Mouse (Mus musculus) ES-Bruce4 (cell line): ENCODE data around the gene Sh2b3. TPM values are rescaled to one million over a fixed set of nuclear protein-coding genes. Genes with fewer than 3 reads are reported as not detected.

Source experiments
- H3K27ac ChIP-seq: 2 replicates; pipeline ENCODE4 v1.5.1; 2012; ENCODE audit warnings: low read length, inconsistent platforms; ENCODE audit not compliant: insufficient read depth
- H3K27me3 ChIP-seq: 2 replicates; pipeline ENCODE4 v1.6.1; 2012; ENCODE audit warnings: mild to moderate bottlenecking, low read length, inconsistent platforms; ENCODE audit not compliant: control insufficient read depth, poor library complexity, insufficient read depth, severe bottlenecking
- H3K36me3 ChIP-seq: 2 replicates; pipeline ENCODE4 v1.6.1; 2012; ENCODE audit warnings: inconsistent platforms, mild to moderate bottlenecking, low read length, moderate library complexity; ENCODE audit not compliant: control insufficient read depth, poor library complexity, insufficient read depth, severe bottlenecking
- H3K4me1 ChIP-seq: one replicate; pipeline ENCODE4 v1.8.1; 2011; ENCODE audit warnings: low read length; ENCODE audit not compliant: control insufficient read depth, insufficient read depth
- H3K4me3 ChIP-seq: 2 replicates; pipeline ENCODE4 v1.5.1; 2011; ENCODE audit warnings: low read depth, mild to moderate bottlenecking, low read length
- H3K9ac ChIP-seq: 2 replicates; pipeline ENCODE4 v1.6.1; 2012; ENCODE audit warnings: low read depth, mild to moderate bottlenecking, inconsistent platforms; ENCODE audit not compliant: poor library complexity, severe bottlenecking
- H3K9me3 ChIP-seq: replicated peaks from 2 replicates; pipeline ENCODE4 v1.6.1; 2012; ENCODE audit warnings: mild to moderate bottlenecking, low read length, inconsistent platforms; ENCODE audit not compliant: control insufficient read depth, poor library complexity, insufficient read depth, severe bottlenecking
- CTCF ChIP-seq: IDR thresholded peaks from one replicate; pipeline ENCODE4 v1.8.1; 2011; ENCODE audit warnings: low read depth, low read length
- EP300 ChIP-seq: IDR thresholded peaks from 2 replicates; pipeline ENCODE4 v1.6.1; 2011; ENCODE audit warnings: low read depth, low read length; ENCODE audit not compliant: insufficient read depth
- POLR2A ChIP-seq: IDR thresholded peaks from one replicate; pipeline ENCODE4 v1.8.1; 2011; ENCODE audit warnings: low read length; ENCODE audit not compliant: insufficient read depth
- polyA plus RNA-seq: library from polyadenylated mRNA; stranded (reverse); fragments of >200 nt; gene quantifications from 2 replicates; pipeline ENCODE4 v1.2.4, GENCODE M21; 2011; ENCODE audit warnings: low read depth; ENCODE audit not compliant: missing spikeins, insufficient read depth, insufficient read length

The Sh2b3 gene
- polyA plus RNA-seq, 1 experiment = 8.5 TPM

GRCm38 (mm10) chr5:121872158-121872557 is 34.7 kb upstream of the Sh2b3 start:
- TF ChIP-seq POLR2A (no peak), EP300 (no peak), CTCF (peak; percentile 99)
- Histone ChIP-seq H3K27me3 (no peaks in the 10 kb centered on the region), H3K4me1 (no peaks in the 10 kb centered on the region), H3K9me3 (no peaks in the 10 kb centered on the region), H3K9ac (no peak overlapping the region), H3K27ac (no peak overlapping the region), H3K4me3 (no peak overlapping the region), H3K36me3 (no peaks in the 10 kb centered on the region)

GRCm38 (mm10) chr5:121871515-121872030 is 34.1 kb upstream of the Sh2b3 start:
- H3K4me1 ChIP-seq = no peaks in the 10 kb centered on the region
- no peaks in the 10 kb centered on the region for H3K27me3 ChIP-seq
- no peak for TF ChIP-seq EP300
- no peak for TF ChIP-seq CTCF
- no peak for TF ChIP-seq POLR2A
- no peak overlapping the region for H3K4me3 ChIP-seq
- no peaks in the 10 kb centered on the region for H3K9me3 ChIP-seq
- H3K36me3 ChIP-seq = no peaks in the 10 kb centered on the region
- H3K9ac ChIP-seq = no peak overlapping the region
- no peak overlapping the region for H3K27ac ChIP-seq

- Histone ChIP-seq H3K4me1 (no peaks in the 10 kb centered on the region), H3K27ac (no peak overlapping the region), H3K9me3 (no peaks in the 10 kb centered on the region), H3K4me3 (no peak overlapping the region), H3K27me3 (no peaks in the 10 kb centered on the region), H3K9ac (no peak overlapping the region), H3K36me3 (no peaks in the 10 kb centered on the region)
- no peak for TF ChIP-seq EP300
- TF ChIP-seq CTCF = no peak
- no peak for TF ChIP-seq POLR2A
Measured at GRCm38 (mm10) chr5:121870832-121871231, 33.4 kb upstream of the Sh2b3 start.

DNA sequence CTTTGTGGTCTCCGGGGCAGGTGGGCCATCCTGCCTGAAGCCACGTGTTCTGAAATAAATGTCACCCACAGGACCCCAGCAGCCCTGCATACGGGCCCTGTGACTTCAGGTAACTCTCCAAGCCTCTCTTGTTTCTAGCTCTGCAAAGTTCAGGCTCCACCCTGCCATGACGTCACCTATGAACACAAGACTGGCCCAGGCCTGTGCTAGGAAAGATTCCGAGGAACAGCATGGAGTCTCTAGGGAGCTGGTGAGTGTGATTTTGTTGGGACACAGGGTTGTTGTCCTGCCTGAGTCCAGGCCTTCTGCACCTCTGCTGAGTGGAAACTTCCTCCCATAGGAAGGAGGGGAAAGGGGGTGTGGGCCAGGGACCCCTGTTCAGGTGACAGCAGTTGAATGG is 30.5 kb upstream of the Sh2b3 start:
- Histone ChIP-seq H3K27ac (no peak overlapping the region), H3K9me3 (no peaks in the 10 kb centered on the region), H3K27me3 (no peaks in the 10 kb centered on the region), H3K9ac (peak overlapping the region; percentile 23; the same call in 1 of the 2 replicates), H3K4me3 (peak overlapping the region; percentile 17; the same call in 1 of the 2 replicates), H3K4me1 (no peaks in the 10 kb centered on the region), H3K36me3 (no peaks in the 10 kb centered on the region)
- TF ChIP-seq CTCF (no peak), EP300 (no peak), POLR2A (no peak)

DNA sequence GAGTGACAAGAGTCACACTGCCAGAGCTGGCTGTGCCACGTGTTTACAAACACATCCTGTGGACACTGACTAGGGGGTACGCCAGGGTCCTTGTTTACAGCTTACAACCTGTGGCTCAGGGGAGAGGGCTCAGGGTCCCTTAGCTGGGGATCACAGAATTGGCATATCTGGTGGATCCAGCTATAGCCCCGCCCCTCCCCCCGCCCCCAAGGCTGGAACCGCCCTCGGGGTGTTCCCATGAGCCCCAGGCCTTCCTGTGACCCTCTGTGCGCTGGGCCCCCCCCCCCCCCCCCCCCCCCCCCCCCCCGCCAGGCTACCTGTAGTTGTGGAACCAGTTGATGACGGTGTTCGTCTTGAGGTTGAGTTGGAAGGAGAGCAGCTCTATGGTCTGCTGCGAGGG is 26.9 kb upstream of the Sh2b3 start:
- H3K9me3 ChIP-seq = no peaks in the 10 kb centered on the region
- no peaks in the 10 kb centered on the region for H3K36me3 ChIP-seq
- no peak overlapping the region for H3K27ac ChIP-seq
- no peaks in the 10 kb centered on the region for H3K4me1 ChIP-seq
- peak overlapping the region; percentile 68 for H3K4me3 ChIP-seq
- no peak for TF ChIP-seq POLR2A
- TF ChIP-seq EP300 = no peak
- TF ChIP-seq CTCF = no peak
- H3K27me3 ChIP-seq = no peaks in the 10 kb centered on the region
- H3K9ac ChIP-seq = peak overlapping the region; percentile 37

- no peak overlapping the region for H3K9ac ChIP-seq
- no peaks in the 10 kb centered on the region for H3K27me3 ChIP-seq
- no peak for TF ChIP-seq EP300
- TF ChIP-seq CTCF = no peak
- TF ChIP-seq POLR2A = no peak
- H3K36me3 ChIP-seq = no peaks in the 10 kb centered on the region
- H3K27ac ChIP-seq = no peak overlapping the region
- no peaks in the 10 kb centered on the region for H3K9me3 ChIP-seq
- H3K4me3 ChIP-seq = no peak overlapping the region
- H3K4me1 ChIP-seq = no peaks in the 10 kb centered on the region
Measured at GRCm38 (mm10) chr5:121861964-121862363, 24.5 kb upstream of the Sh2b3 start.
